Comparison of ENCODE assay signal across 17 mouse cellular contexts in the genomic region with DNA sequence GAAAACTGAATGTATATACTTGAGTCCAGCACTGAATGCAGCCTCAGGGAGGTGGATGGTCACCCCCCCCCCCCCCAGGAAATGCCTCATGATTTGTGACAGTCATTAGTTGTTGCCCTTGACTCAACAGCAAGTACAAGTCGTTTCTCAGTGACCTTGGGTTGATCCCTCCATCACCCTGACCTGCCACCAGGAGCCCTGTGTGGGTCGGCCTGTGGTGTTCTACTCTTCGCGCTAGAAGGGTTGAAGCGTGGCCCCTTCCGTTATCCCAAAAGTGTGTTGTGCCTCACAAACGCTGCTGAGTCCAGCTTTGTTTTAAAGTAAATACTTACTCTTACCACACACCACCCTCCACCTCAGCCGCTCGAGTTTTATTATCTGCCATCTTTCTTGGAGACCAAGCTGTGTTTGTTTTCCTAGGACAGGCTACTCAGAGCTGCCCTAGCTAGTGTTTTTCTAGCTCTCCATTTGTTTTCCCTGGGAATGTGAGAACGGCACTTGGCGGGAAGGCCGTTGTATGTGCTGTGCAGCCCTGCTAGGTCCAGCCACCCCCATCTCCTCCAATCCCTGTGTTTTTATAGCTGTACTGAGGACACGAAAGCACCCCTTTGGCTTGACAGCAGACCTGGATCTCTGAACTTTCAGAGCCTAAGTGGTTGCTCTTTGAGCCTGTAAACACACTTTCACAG.
A peak's percentile ranks its signal among the peaks of the same experiment; 100 is the strongest.
DNase-seq lines count a peak whose midpoint lies in the region; ATAC-seq and TF ChIP-seq lines count a peak whose summit lies in the region.
"Had no signal": no experiment of that assay in that cellular context is flagged by ENCODE, and none has a peak within 500 bp of the region (broad histone marks: within the 10 kb centered on the region; RNA-seq: fewer than 3 reads in every experiment).

No protein-coding gene starts in this region.

- H3K36me3 ChIP-seq in kidney, embryonic 15.5 days = peaks cover 95% of the 10 kb centered on the region
- peaks cover 81% of the 10 kb centered on the region for H3K36me3 ChIP-seq in lung, embryonic 14.5 days (ENCODE audit: insufficient read depth)
- no peaks in the 10 kb centered on the region for H3K36me3 ChIP-seq in embryonic facial prominence, embryonic 11.5 days (replicated peaks; ENCODE audit: control insufficient read depth, insufficient read depth, low read depth, low read length)

- H3K9me3 ChIP-seq in kidney, embryonic 15.5 days (replicated peaks) = no peaks in the 10 kb centered on the region
- no peaks in the 10 kb centered on the region for H3K9me3 ChIP-seq in lung, embryonic 14.5 days (ENCODE audit: low read depth, low read length)
- H3K9me3 ChIP-seq in embryonic facial prominence, embryonic 11.5 days (replicated peaks; ENCODE audit: control insufficient read depth, low read length) = no peaks in the 10 kb centered on the region
- H3K9me3 ChIP-seq: forebrain, embryonic 15.5 days; hindbrain, embryonic 10.5 days; midbrain, embryonic 12.5 days had no signal

- no peak overlapping the region for H3K9ac ChIP-seq in kidney, embryonic 15.5 days
- H3K9ac ChIP-seq in lung, embryonic 14.5 days = no peak overlapping the region
- H3K9ac ChIP-seq in embryonic facial prominence, embryonic 11.5 days (replicated peaks; ENCODE audit: low read length) = no peak overlapping the region
- H3K9ac ChIP-seq: forebrain, embryonic 15.5 days; midbrain, embryonic 12.5 days had no signal

- H3K27ac ChIP-seq in kidney, embryonic 15.5 days = peak overlapping the region; percentile 84
- peak overlapping the region; percentile 50; the same call in 1 of the 2 replicates for H3K27ac ChIP-seq in lung, embryonic 14.5 days (ENCODE audit: low read depth)
- H3K27ac ChIP-seq in embryonic facial prominence, embryonic 11.5 days (replicated peaks; ENCODE audit: low read depth, low read length) = 0 out of 2 replicates have a peak overlapping the region, but pooled peaks have one; percentile 4
- H3K27ac ChIP-seq: forebrain, embryonic 15.5 days; hindbrain, embryonic 10.5 days; midbrain, embryonic 12.5 days had no signal

- H3K4me3 ChIP-seq in kidney, embryonic 15.5 days (replicated peaks) = no peak overlapping the region
- no peak overlapping the region for H3K4me3 ChIP-seq in lung, embryonic 14.5 days (ENCODE audit: low read depth, low read length)
- no peak overlapping the region for H3K4me3 ChIP-seq in embryonic facial prominence, embryonic 11.5 days (ENCODE audit: low read depth, low read length)
- H3K4me3 ChIP-seq: forebrain, embryonic 15.5 days; hindbrain, embryonic 10.5 days; midbrain, embryonic 12.5 days; myocyte had no signal

- no peak for DNase-seq in kidney, adult 18-20 months
- peak; percentile 31 for DNase-seq in lung, embryonic 14.5 days
- DNase-seq in lung, postnatal 14 days = no peak
- peak; percentile 32 for DNase-seq in embryonic facial prominence, embryonic 11.5 days (ENCODE audit: low spot score)
- peak; percentile 53 for DNase-seq in lung, postnatal 36 days
- DNase-seq in adrenal gland, adult 2 months = no peak
- DNase-seq: cerebellum, adult 9-11 months; kidney, postnatal 25 days; layer of hippocampus, adult 9-11 months; retina, postnatal 1 day; thymus, postnatal 36 days had no signal

- no peak for TF ChIP-seq CTCF in lung, embryonic 14.5 days (IDR thresholded peaks at IDR 0.05; ENCODE audit: low read depth)

- WGBS in kidney, embryonic 15.5 days = 21% methylated on average over 13 of the region's 13 CpGs
- 29% methylated on average over 13 of the region's 13 CpGs for WGBS in lung, embryonic 14.5 days
- WGBS in embryonic facial prominence, embryonic 11.5 days = 59% methylated on average over 13 of the region's 13 CpGs

- peak; percentile 80 for ATAC-seq in kidney, embryonic 15.5 days (replicated peaks; ENCODE audit: low FRiP score)
- peak; percentile 62 for ATAC-seq in lung, embryonic 14.5 days (ENCODE audit: insufficient read depth)
- no peak; the same call in 1 of the 2 replicates for ATAC-seq in embryonic facial prominence, embryonic 11.5 days (replicated peaks; ENCODE audit: insufficient number of reproducible peaks, low FRiP score, low TSS enrichment, low read depth)
- ATAC-seq: forebrain, embryonic 15.5 days had no signal

- 0 out of 2 replicates have a peak overlapping the region, but pooled peaks have one; percentile 3 for H3K4me2 ChIP-seq in kidney, embryonic 15.5 days
- no peak overlapping the region for H3K4me2 ChIP-seq in lung, embryonic 14.5 days
- no peak overlapping the region for H3K4me2 ChIP-seq in embryonic facial prominence, embryonic 11.5 days (ENCODE audit: low read depth, low read length)
- H3K4me2 ChIP-seq: forebrain, embryonic 15.5 days; liver, embryonic 11.5 days; midbrain, embryonic 12.5 days had no signal

- no peaks in the 10 kb centered on the region for H3K27me3 ChIP-seq in kidney, embryonic 15.5 days
- no peaks in the 10 kb centered on the region for H3K27me3 ChIP-seq in lung, embryonic 14.5 days (ENCODE audit: insufficient read depth, low read length)
- H3K27me3 ChIP-seq in embryonic facial prominence, embryonic 11.5 days (ENCODE audit: control insufficient read depth, insufficient read depth, low read length) = no peaks in the 10 kb centered on the region
- H3K27me3 ChIP-seq: forebrain, embryonic 15.5 days; midbrain, embryonic 12.5 days had no signal

- peaks cover 25% of the 10 kb centered on the region for H3K4me1 ChIP-seq in kidney, embryonic 15.5 days
- H3K4me1 ChIP-seq in lung, embryonic 14.5 days (ENCODE audit: insufficient read depth) = no peaks in the 10 kb centered on the region
- no peaks in the 10 kb centered on the region for H3K4me1 ChIP-seq in embryonic facial prominence, embryonic 11.5 days (ENCODE audit: control insufficient read depth, insufficient read depth, low read length)
- H3K4me1 ChIP-seq: forebrain, embryonic 15.5 days had no signal

Comparison
In these comparisons a context has a peak if more than half of its experiments do, and no peak if none do; other contexts are left out.
1. DNase-seq: peak in lung, embryonic 14.5 days (single experiment), embryonic facial prominence, embryonic 11.5 days (single experiment) and lung, postnatal 36 days (single experiment); none in kidney, adult 18-20 months (single experiment), lung, postnatal 14 days (single experiment) and adrenal gland, adult 2 months (single experiment).
2. H3K27ac ChIP-seq: peak in every context shown above with its lines; median percentile 84 in kidney, embryonic 15.5 days; 50 in lung, embryonic 14.5 days; 4 in embryonic facial prominence, embryonic 11.5 days.